Mouse (Mus musculus): ENCODE results near the gene Uncx.

The Uncx gene

GRCm38 (mm10) chr5:139543214-139543613 is at the start of gene Uncx:
Uncx (plus strand) TSS chr5:139543494.
- no peak for DNase-seq

GRCm38 (mm10) chr5:139493690-139494089 is 49.6 kb upstream of the Uncx start:
- no peak for DNase-seq

- DNase-seq = no peak
Measured at GRCm38 (mm10) chr5:139495019-139495669, 48.1 kb upstream of the Uncx start.

DNA sequence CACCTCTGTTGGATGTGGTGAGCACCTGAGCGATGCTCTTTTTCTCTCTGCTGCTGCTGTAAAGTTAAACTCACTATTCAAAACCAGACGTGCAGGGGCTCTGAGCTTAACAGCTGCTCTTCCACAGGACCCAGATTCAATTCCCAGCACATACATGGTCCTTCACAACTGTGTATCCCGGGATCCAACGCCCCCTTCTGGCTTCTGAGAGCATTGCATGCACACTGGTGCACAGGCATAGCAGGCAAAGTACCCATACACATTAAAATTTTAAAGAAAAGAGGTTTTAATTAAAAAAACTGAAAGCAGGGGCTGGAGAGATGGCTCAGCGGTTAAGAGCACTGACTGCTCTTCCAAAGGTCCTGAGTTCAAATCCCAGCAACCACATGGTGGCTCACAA is 46.4 kb upstream of the Uncx start:
- DNase-seq = no peak

GRCm38 (mm10) chr5:139498791-139499190 is 44.5 kb upstream of the Uncx start:
- no peak for DNase-seq

- DNase-seq = no peak
Measured at GRCm38 (mm10) chr5:139502281-139502680, 41.0 kb upstream of the Uncx start.

DNA sequence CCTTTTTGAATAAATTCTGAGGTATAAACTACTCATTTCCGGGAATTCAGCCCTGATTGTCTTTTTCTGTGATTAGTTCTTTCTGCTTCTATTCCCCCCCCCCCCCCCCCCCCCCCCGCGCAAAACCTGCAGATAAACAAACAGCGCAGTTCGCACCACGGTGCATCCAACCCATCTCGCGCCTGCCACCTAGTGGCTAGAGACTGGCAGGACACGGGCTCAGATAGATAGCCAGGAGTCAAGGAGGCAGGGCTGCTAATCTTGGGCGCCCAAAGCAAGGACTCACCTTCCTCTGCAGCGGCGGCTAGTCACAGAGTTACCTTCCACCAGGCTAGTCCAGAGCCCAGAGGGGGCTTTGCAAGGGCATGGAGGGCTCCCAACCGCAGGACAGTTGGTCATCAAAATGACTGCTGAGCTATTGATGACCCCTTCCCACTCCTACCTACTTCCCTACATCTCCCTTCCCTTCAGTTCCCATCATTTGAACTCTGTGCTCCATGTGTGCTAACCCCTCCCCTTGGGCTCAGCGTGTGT is 38.2 kb upstream of the Uncx start:
- peak; percentile 89 to 92 for DNase-seq

DNA sequence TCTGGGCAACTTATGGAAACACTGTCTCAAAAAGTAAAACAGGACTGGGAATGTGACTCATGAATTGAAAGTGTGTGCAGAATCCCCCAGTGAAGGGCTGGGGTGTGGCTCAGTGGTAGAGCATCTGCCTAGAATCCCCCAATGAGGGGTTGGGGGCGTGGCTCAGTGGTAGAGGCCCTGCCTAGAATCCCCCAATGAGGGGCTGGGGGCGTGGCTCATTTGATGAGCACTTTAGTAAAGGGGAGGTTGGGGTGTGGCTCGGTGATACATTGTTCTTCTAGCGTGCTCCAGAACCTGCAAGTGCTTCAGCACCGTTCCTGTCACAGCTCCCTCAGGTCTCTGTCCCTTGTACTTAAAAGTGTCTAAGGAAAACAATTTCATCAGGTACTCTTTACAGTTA is 37.1 kb upstream of the Uncx start:
- DNase-seq = no peak

GRCm38 (mm10) chr5:139510682-139511366 is 32.5 kb upstream of the Uncx start:
- DNase-seq = no peak

- peak in 1 of 2 experiments; percentile 16 for DNase-seq
Measured at GRCm38 (mm10) chr5:139512201-139512600, 31.1 kb upstream of the Uncx start.

GRCm38 (mm10) chr5:139516281-139516680 is 27.0 kb upstream of the Uncx start:
- DNase-seq = peak; percentile 55 to 60

- no peak for DNase-seq
Measured at GRCm38 (mm10) chr5:139520069-139520834, 23.0 kb upstream of the Uncx start.

GRCm38 (mm10) chr5:139521987-139522386 is 21.3 kb upstream of the Uncx start:
- no peak for DNase-seq

- DNase-seq = no peak
Measured at GRCm38 (mm10) chr5:139528851-139529250, 14.4 kb upstream of the Uncx start.

- DNase-seq = peak in 1 of 2 experiments; percentile 10
Measured at GRCm38 (mm10) chr5:139535386-139535919, 7.8 kb upstream of the Uncx start.

- DNase-seq = peak; percentile 92 to 93
Measured at GRCm38 (mm10) chr5:139536211-139536910, 6.9 kb upstream of the Uncx start.

- DNase-seq = peak in 1 of 2 experiments; percentile 14
Measured at GRCm38 (mm10) chr5:139536911-139537738, 6.2 kb upstream of the Uncx start.

- DNase-seq = no peak
Measured at GRCm38 (mm10) chr5:139537739-139538135, 5.6 kb upstream of the Uncx start.

GRCm38 (mm10) chr5:139541151-139542042 is 1.9 kb upstream of the Uncx start:
- DNase-seq = peak; percentile 57 to 69

DNA sequence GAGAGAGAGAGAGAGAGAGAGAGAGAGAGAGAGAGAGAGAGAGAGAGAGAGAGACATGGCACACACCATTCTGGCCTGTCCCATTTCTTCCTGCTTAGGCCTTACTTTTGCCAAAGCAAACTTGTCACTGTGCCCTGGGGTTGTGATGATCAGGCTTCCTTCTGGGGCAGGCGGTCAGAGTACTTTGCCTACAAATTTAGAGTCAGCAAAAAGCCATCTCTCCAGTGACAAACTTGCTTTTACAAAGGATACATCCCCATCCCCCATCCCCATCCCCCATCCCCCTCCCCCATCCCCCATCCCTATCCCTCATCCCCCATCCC is 1.3 kb upstream of the Uncx start:
- peak in 1 of 2 experiments; percentile 55 for DNase-seq

GRCm38 (mm10) chr5:139542556-139542955 is 738 bp upstream of the Uncx start:
- DNase-seq = peak in 1 of 2 experiments; percentile 37

Data from cerebellum, postnatal 36 days (tissue).